Mouse (Mus musculus): Measurements from ENCODE around the gene Pgd. TPM values are rescaled to one million over a fixed set of nuclear protein-coding genes. Genes with fewer than 3 reads are reported as not detected.
"Not testable (repeated sequence)": the region's sequence is repeated elsewhere in the genome, so short reads cannot be mapped to it uniquely, and the experiment has no call there.

Gene Pgd
- total RNA-seq, 1 experiment from 2014 or later: 56.8 TPM

GRCm38 (mm10) chr4:149170394-149170931 is 3.9 kb upstream of the Pgd start:
- ATAC-seq (replicated peaks; ENCODE audit: low read depth, poor library complexity, severe bottlenecking): peak; percentile 23

- not testable (repeated sequence) for ATAC-seq (replicated peaks; ENCODE audit: low read depth, poor library complexity, severe bottlenecking)
Observed at GRCm38 (mm10) chr4:149169926-149170325, 3.4 kb upstream of the Pgd start.

GRCm38 (mm10) chr4:149168016-149168415 is 1.4 kb upstream of the Pgd start:
- ATAC-seq (replicated peaks; ENCODE audit: low read depth, poor library complexity, severe bottlenecking): no peak

GRCm38 (mm10) chr4:149166957-149167611 is 513 bp upstream of the Pgd start:
- ATAC-seq (replicated peaks; ENCODE audit: low read depth, poor library complexity, severe bottlenecking): peak; percentile 17

GRCm38 (mm10) chr4:149164150-149164549 is 2.4 kb downstream of the Pgd start:
- ATAC-seq (replicated peaks; ENCODE audit: low read depth, poor library complexity, severe bottlenecking): no peak

GRCm38 (mm10) chr4:149163196-149163595 is 3.4 kb downstream of the Pgd start:
- no peak for ATAC-seq (replicated peaks; ENCODE audit: low read depth, poor library complexity, severe bottlenecking)

- ATAC-seq (replicated peaks; ENCODE audit: low read depth, poor library complexity, severe bottlenecking): no peak
Observed at GRCm38 (mm10) chr4:149161166-149161565, 5.4 kb downstream of the Pgd start.

GRCm38 (mm10) chr4:149159891-149160290 is 6.7 kb downstream of the Pgd start:
- no peak for ATAC-seq (replicated peaks; ENCODE audit: low read depth, poor library complexity, severe bottlenecking)

- no peak for ATAC-seq (replicated peaks; ENCODE audit: low read depth, poor library complexity, severe bottlenecking)
Observed at GRCm38 (mm10) chr4:149159203-149159602, 7.4 kb downstream of the Pgd start.

GRCm38 (mm10) chr4:149157415-149157973 is 9.1 kb downstream of the Pgd start:
- no peak for ATAC-seq (replicated peaks; ENCODE audit: low read depth, poor library complexity, severe bottlenecking)

- ATAC-seq (replicated peaks; ENCODE audit: low read depth, poor library complexity, severe bottlenecking): peak; percentile 86
Observed at GRCm38 (mm10) chr4:149155711-149156110, 10.9 kb downstream of the Pgd start.

- ATAC-seq (replicated peaks; ENCODE audit: low read depth, poor library complexity, severe bottlenecking): no peak
Observed at GRCm38 (mm10) chr4:149154859-149155258, 11.7 kb downstream of the Pgd start.

GRCm38 (mm10) chr4:149150721-149151120 is 15.8 kb downstream of the Pgd start:
- no peak for ATAC-seq (replicated peaks; ENCODE audit: low read depth, poor library complexity, severe bottlenecking)

- no peak for ATAC-seq (replicated peaks; ENCODE audit: low read depth, poor library complexity, severe bottlenecking)
Observed at GRCm38 (mm10) chr4:149150256-149150655, 16.3 kb downstream of the Pgd start.

- ATAC-seq (replicated peaks; ENCODE audit: low read depth, poor library complexity, severe bottlenecking): no peak
Observed at GRCm38 (mm10) chr4:149149611-149150010, 17.0 kb downstream of the Pgd start.

- no peak for ATAC-seq (replicated peaks; ENCODE audit: low read depth, poor library complexity, severe bottlenecking)
Observed at GRCm38 (mm10) chr4:149149196-149149595, 17.4 kb downstream of the Pgd start.

- ATAC-seq (replicated peaks; ENCODE audit: low read depth, poor library complexity, severe bottlenecking): no peak
Observed at GRCm38 (mm10) chr4:149148084-149148483, 18.5 kb downstream of the Pgd start.

- no peak for ATAC-seq (replicated peaks; ENCODE audit: low read depth, poor library complexity, severe bottlenecking)
Observed at GRCm38 (mm10) chr4:149147528-149147927, 19.0 kb downstream of the Pgd start.

GRCm38 (mm10) chr4:149145151-149145550 is 21.4 kb downstream of the Pgd start:
- no peak for ATAC-seq (replicated peaks; ENCODE audit: low read depth, poor library complexity, severe bottlenecking)

- peak; percentile 91 for ATAC-seq (replicated peaks; ENCODE audit: low read depth, poor library complexity, severe bottlenecking)
Observed at GRCm38 (mm10) chr4:149144459-149144858, 22.1 kb downstream of the Pgd start.

GRCm38 (mm10) chr4:149143594-149143993 is 23.0 kb downstream of the Pgd start:
- 0 out of 2 replicates have a peak, but pooled peaks have one; percentile 24 for ATAC-seq (replicated peaks; ENCODE audit: low read depth, poor library complexity, severe bottlenecking)

- ATAC-seq (replicated peaks; ENCODE audit: low read depth, poor library complexity, severe bottlenecking): no peak
Observed at GRCm38 (mm10) chr4:149138515-149138914, 28.1 kb downstream of the Pgd start.

Data from common myeloid progenitor, adult 5-6 weeks (primary cell).